Mouse (Mus musculus) lung, embryonic 16.5 days (tissue): ENCODE results near the gene Hoxb9. TPM values are rescaled to one million over a fixed set of nuclear protein-coding genes. Genes with fewer than 3 reads are reported as not detected.

ENCODE experiments used
- ATAC-seq: fragments of 200-750 bp; cut with Nextera tagmentation; 2 replicates; pipeline ENCODE4 v1.8.0; 2017; ENCODE audit warnings: low read depth, mild to moderate bottlenecking, moderate library complexity
- H3K27ac ChIP-seq: fragments of 300-500 bp; sonication (generic); 2 replicates; pipeline ENCODE4 v1.5.1; 2014; ENCODE audit warnings: mild to moderate bottlenecking, control low read depth, low read length
- H3K27me3 ChIP-seq: fragments of 300-500 bp; sonication (generic); 2 replicates; pipeline ENCODE4 v1.6.1; 2014; ENCODE audit warnings: low read depth, low read length, mixed read lengths; ENCODE audit not compliant: control insufficient read depth, insufficient read depth
- H3K36me3 ChIP-seq: fragments of 300-500 bp; sonication (generic); 2 replicates; pipeline ENCODE4 v1.6.1; 2014; ENCODE audit warnings: low read length; ENCODE audit not compliant: control insufficient read depth, insufficient read depth
- H3K4me1 ChIP-seq: fragments of 300-500 bp; sonication (generic); replicated peaks from 2 replicates; pipeline ENCODE4 v1.6.1; 2014; ENCODE audit warnings: low read length, mixed read lengths; ENCODE audit not compliant: control insufficient read depth, insufficient read depth
- H3K4me2 ChIP-seq: fragments of 300-500 bp; sonication (generic); 2 replicates; pipeline ENCODE4 v1.6.1; 2014; ENCODE audit warnings: low read depth, low read length, control low read depth
- H3K4me3 ChIP-seq: fragments of 300-500 bp; sonication (generic); 2 replicates; pipeline ENCODE4 v1.5.1; 2014; ENCODE audit warnings: mild to moderate bottlenecking, low read length, control low read depth
- H3K9ac ChIP-seq: fragments of 300-500 bp; sonication (generic); 2 replicates; pipeline ENCODE4 v1.6.1; 2014; ENCODE audit warnings: low read length, control low read depth
- H3K9me3 ChIP-seq: fragments of 300-500 bp; sonication (generic); 2 replicates; pipeline ENCODE4 v1.6.1; 2016; ENCODE audit warnings: low read length; ENCODE audit not compliant: control insufficient read depth
- WGBS: fragments of 180-500 bp; shearing (Covaris S2); extraction: QIAGEN DNeasy Blood & Tissue Kit; methylation state at CpG from one replicate; pipeline ENCODE4 v1.1.7; 2014; 5-methylcytosine and 5-hydroxymethylcytosine counted together
- polyA plus RNA-seq: library from polyadenylated mRNA; unstranded; fragments of >200 nt; fragmentation: Nextera tagmentation; extraction: Ambion mirVana; gene quantifications from 2 replicates; pipeline ENCODE4 v1.2.1, GENCODE M21; 2015

Gene Hoxb9
- polyA plus RNA-seq, 1 experiment from 2014 or later, result 0.28 TPM

GRCm38 (mm10) chr11:96281855-96282570 is 10.8 kb downstream of the Hoxb9 start, which contains the start of gene Hoxb8:
Hoxb8 (plus strand) TSS chr11:96281905.
- Histone ChIP-seq H3K9ac (no peak within 1 kb of the TSS), H3K4me2 (peak within 1 kb of the TSS; percentile 76), H3K36me3 (no peaks in the 10 kb centered on the region), H3K27me3 (peaks cover 66% of the 10 kb centered on the region), H3K9me3 (no peaks in the 10 kb centered on the region), H3K4me3 (peak within 1 kb of the TSS; percentile 51), H3K4me1 (peaks cover 4% of the 10 kb centered on the region; the same call in 1 of the 2 replicates), H3K27ac (no peak within 1 kb of the TSS)
- WGBS, result 2% methylated on average over 27 of the region's 27 CpGs
- no peak for ATAC-seq

DNA sequence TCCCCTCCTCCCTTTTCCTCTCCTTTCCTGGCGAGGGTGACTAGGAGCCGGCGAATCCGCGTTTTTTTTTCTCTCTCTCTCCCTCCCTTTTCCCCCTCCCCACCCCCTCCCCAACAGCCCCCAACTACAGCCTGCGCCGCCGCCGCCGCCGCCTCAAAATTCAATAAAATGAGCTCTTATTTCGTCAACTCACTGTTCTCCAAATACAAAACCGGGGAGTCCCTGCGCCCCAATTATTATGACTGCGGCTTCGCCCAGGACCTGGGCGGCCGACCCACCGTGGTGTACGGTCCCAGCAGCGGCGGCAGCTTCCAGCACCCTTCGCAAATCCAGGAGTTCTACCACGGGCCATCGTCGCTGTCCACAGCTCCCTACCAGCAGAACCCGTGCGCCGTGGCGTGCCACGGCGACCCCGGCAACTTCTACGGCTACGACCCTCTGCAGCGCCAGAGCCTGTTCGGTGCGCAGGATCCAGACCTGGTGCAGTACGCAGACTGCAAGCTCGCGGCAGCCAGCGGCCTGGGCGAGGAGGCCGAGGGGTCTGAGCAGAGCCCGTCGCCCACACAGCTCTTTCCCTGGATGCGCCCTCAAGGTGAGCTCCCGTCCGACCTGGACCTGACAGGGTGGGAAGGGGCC is 11.7 kb downstream of the Hoxb9 start:
- Histone ChIP-seq H3K9ac (peak overlapping the region; percentile 45; the same call in 1 of the 2 replicates), H3K9me3 (no peaks in the 10 kb centered on the region), H3K36me3 (no peaks in the 10 kb centered on the region), H3K4me3 (peak overlapping the region; percentile 51), H3K4me2 (peak overlapping the region; percentile 76), H3K27me3 (peaks cover 67% of the 10 kb centered on the region), H3K27ac (no peak overlapping the region), H3K4me1 (peaks cover 4% of the 10 kb centered on the region; the same call in 1 of the 2 replicates)
- under 1% methylated on average over 49 of the region's 49 CpGs for WGBS
- ATAC-seq, result no peak

DNA sequence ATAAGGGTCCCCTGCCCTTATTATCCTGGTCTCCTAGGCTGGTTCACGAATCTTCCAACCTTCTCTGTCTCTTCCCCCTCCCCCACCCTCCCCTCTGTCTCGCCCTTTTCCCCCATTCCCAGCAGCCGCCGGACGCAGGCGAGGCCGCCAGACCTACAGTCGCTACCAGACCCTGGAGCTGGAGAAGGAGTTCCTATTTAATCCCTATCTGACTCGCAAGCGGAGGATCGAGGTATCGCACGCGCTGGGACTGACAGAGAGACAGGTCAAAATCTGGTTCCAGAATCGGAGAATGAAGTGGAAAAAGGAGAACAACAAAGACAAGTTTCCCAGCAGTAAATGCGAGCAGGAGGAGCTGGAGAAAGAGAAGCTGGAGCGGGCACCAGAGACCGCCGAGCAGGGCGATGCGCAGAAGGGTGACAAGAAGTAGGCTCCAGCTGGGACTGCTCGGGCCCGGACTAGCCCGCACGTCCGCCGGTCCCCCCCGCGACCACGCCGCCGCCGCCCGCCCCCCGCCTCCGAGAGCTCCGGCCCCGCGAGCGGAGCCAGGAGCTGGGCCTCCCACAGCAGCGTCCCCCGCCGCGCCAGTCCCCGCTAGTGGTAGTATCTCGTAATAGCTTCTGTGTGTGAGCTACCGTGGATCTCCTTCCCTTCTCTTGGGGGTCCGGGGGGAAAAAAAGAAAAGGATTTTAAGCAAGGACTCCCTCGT is 12.9 kb downstream of the Hoxb9 start:
- Histone ChIP-seq H3K4me3 (peak overlapping the region; percentile 51), H3K4me1 (peaks cover 4% of the 10 kb centered on the region; the same call in 1 of the 2 replicates), H3K4me2 (peak overlapping the region; percentile 76), H3K9me3 (no peaks in the 10 kb centered on the region), H3K36me3 (no peaks in the 10 kb centered on the region), H3K27ac (peak overlapping the region; percentile 82), H3K9ac (peak overlapping the region; percentile 67), H3K27me3 (peaks cover 70% of the 10 kb centered on the region)
- WGBS, result under 1% methylated on average over 46 of the region's 49 CpGs
- peak; percentile 64 for ATAC-seq

GRCm38 (mm10) chr11:96284774-96285734 is 13.8 kb downstream of the Hoxb9 start:
- Histone ChIP-seq H3K9me3 (no peaks in the 10 kb centered on the region), H3K4me2 (peak overlapping the region; percentile 76), H3K27me3 (peaks cover 69% of the 10 kb centered on the region), H3K36me3 (no peaks in the 10 kb centered on the region), H3K27ac (peak overlapping the region; percentile 82), H3K9ac (peak overlapping the region; percentile 67), H3K4me1 (peaks cover 4% of the 10 kb centered on the region; the same call in 1 of the 2 replicates), H3K4me3 (peak overlapping the region; percentile 51)
- WGBS, result 1% methylated on average over 37 of the region's 37 CpGs
- peak; percentile 56 for ATAC-seq

DNA sequence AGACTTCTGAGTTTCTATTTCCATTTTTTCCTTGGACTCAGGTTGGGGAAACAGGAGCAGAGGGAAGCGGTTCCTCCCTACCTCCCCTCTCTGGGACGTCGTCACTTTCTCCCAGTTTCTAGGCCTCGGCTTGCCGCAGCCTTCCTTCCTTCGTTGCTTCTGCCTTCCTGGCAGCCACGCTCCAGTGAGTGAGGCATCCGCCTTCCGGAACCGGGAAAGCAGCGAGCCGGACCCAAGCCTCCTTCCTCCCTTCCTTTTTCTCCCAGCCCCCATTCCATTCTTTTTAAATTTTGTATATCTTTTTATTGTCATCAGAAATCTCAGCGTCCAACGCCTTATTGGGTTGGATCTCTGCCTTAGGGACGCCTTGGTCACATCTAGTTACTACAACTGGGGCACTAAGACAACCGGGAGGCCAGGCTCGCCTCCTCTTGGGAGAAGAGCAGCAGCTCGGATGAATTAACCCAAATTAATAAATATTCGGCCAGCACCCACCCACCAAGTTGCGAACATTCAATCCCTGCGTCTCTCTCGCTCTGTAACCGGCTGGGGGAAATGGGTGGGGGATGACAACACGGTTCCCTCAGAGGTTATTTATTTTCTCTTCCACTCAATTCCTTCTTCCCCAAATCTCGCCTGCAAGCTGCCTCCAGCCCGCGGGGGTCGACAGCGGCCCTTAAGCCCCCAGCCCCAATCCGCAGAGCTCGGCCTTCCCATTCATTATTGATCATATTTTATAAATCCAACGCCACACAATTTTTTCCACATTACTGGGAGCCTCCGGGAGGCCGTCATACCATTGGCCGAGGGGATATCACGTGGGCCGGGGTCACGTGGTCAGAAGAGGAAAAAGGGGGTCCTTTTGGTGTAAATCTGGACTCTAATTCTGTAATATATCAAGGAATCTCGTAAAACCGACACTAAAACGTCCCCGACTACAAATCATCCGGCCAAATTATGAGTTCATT is 14.8 kb downstream of the Hoxb9 start, which contains the start of gene Hoxb7:
Hoxb7 (plus strand) TSS at position 853 of the 968 bp plus-strand sequence.
- 2% methylated on average over 43 of the region's 43 CpGs for WGBS
- Histone ChIP-seq H3K4me2 (peak within 1 kb of the TSS; percentile 76), H3K9ac (peak within 1 kb of the TSS; percentile 67), H3K4me3 (peak within 1 kb of the TSS; percentile 51), H3K27me3 (peaks cover 65% of the 10 kb centered on the region), H3K9me3 (no peaks in the 10 kb centered on the region), H3K4me1 (peaks cover 4% of the 10 kb centered on the region; the same call in 1 of the 2 replicates), H3K36me3 (no peaks in the 10 kb centered on the region), H3K27ac (peak within 1 kb of the TSS; percentile 82)
- peak; percentile 45; the same call in 1 of the 2 replicates for ATAC-seq

- peaks cover 4% of the 10 kb centered on the region; the same call in 1 of the 2 replicates for H3K4me1 ChIP-seq
- peak overlapping the region; percentile 76 for H3K4me2 ChIP-seq
- peaks cover 65% of the 10 kb centered on the region for H3K27me3 ChIP-seq
- H3K4me3 ChIP-seq, result peak overlapping the region; percentile 51
- WGBS, result under 1% methylated on average over 55 of the region's 55 CpGs
- no peak for ATAC-seq
- peak overlapping the region; percentile 61 for H3K9ac ChIP-seq
- H3K9me3 ChIP-seq, result no peaks in the 10 kb centered on the region
- H3K27ac ChIP-seq, result no peak overlapping the region
- no peaks in the 10 kb centered on the region for H3K36me3 ChIP-seq
Observed at GRCm38 (mm10) chr11:96286739-96287385, 15.6 kb downstream of the Hoxb9 start.

DNA sequence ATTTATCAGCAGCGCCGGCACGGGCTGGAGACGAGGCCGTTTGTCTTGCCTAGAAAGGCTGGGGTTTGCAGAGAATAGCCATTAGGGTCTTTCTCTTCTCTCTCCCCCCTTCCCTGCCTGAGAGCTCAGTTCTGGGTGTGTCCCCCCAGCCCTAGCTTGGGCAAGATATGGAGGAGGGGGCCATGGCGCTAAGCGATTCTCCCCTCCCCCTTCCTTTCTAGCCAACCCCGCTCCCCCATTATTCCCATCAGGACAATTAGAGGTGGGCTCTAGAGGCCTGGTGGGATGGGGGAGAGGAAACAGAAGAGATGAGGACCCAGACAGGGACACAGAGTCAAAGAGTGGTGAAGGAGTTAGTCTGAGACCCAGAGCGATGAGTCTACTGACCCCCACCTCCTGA is 16.2 kb downstream of the Hoxb9 start:
- H3K27me3 ChIP-seq, result peaks cover 66% of the 10 kb centered on the region
- H3K4me3 ChIP-seq, result peak overlapping the region; percentile 51
- no peak for ATAC-seq

More for the DNA sequence above, 16.2 kb downstream of the Hoxb9 start:
- peaks cover 4% of the 10 kb centered on the region; the same call in 1 of the 2 replicates for H3K4me1 ChIP-seq
- 6% methylated on average over 9 of the region's 9 CpGs for WGBS
- no peaks in the 10 kb centered on the region for H3K36me3 ChIP-seq
- no peak overlapping the region for H3K27ac ChIP-seq
- no peaks in the 10 kb centered on the region for H3K9me3 ChIP-seq
- H3K4me2 ChIP-seq, result peak overlapping the region; percentile 76
- peak overlapping the region; percentile 61 for H3K9ac ChIP-seq
